Mouse (Mus musculus) thymus, adult 2 months (tissue): ENCODE measurements around the gene Fap.

ENCODE experiments used
- CTCF ChIP-seq: fragments of 200-500 bp; IDR thresholded peaks from 2 replicates; pipeline ENCODE4 v1.5.1; 2012; ENCODE audit warnings: mild to moderate bottlenecking, control low read depth, low read length, moderate library complexity, borderline replicate concordance; ENCODE audit not compliant: control insufficient read depth, poor library complexity, insufficient read depth; ENCODE audit errors: extremely low read depth
- POLR2A ChIP-seq: fragments of 200-500 bp; IDR thresholded peaks from 2 replicates; pipeline ENCODE4 v1.6.1; 2012; ENCODE audit warnings: mild to moderate bottlenecking, low read length, control low read depth, moderate library complexity; ENCODE audit not compliant: control insufficient read depth, poor library complexity, insufficient read depth; ENCODE audit errors: extremely low read depth

GRCm38 (mm10) chr2:62526399-62526798 is 47.5 kb downstream of the Fap start:
- TF ChIP-seq POLR2A (no peak), CTCF (no peak)
